ENCODE assay signal across 10 mouse cellular contexts in genomic region chr5:88862163-88862562, GRCm38 (mm10). TPM values are rescaled to one million over a fixed set of nuclear protein-coding genes. Genes with fewer than 3 reads are reported as not detected.
DNase-seq lines count a peak whose midpoint lies in the region; ATAC-seq and TF ChIP-seq lines count a peak whose summit lies in the region.
"Had no signal": no experiment of that assay in that cellular context is flagged by ENCODE, and none has a peak within 500 bp of the region (broad histone marks: within the 10 kb centered on the region; RNA-seq: fewer than 3 reads in every experiment).

No protein-coding gene starts in this region.

- 64% methylated on average over 3 of the region's 3 CpGs for WGBS in intestine, postnatal 0 days
- WGBS in intestine, embryonic 15.5 days: 70% methylated on average over 3 of the region's 3 CpGs
- 56% methylated on average over 3 of the region's 3 CpGs for WGBS in heart, embryonic 12.5 days

- peaks cover 4% of the 10 kb centered on the region; the same call in 1 of the 2 replicates for H3K4me1 ChIP-seq in intestine, postnatal 0 days (replicated peaks; ENCODE audit: control insufficient read depth, insufficient read depth, low read length)
- no peaks in the 10 kb centered on the region for H3K4me1 ChIP-seq in intestine, embryonic 15.5 days (replicated peaks)
- no peaks in the 10 kb centered on the region for H3K4me1 ChIP-seq in E14TG2a.4 (replicated peaks; ENCODE audit: low read depth, low read length)
- H3K4me1 ChIP-seq in heart, embryonic 12.5 days (replicated peaks): no peaks in the 10 kb centered on the region
- H3K4me1 ChIP-seq: embryonic facial prominence, embryonic 13.5 days; liver, embryonic 15.5 days had no signal

- DNase-seq in adrenal gland, postnatal 25 days: peak; percentile 29
- DNase-seq in kidney, postnatal 25 days: peak; percentile 38 to 58
- DNase-seq in thymus, postnatal 4 days: peak; percentile 29
- DNase-seq in urinary bladder, postnatal 36 days (ENCODE audit: low spot score in 2 of 2): no peak

- H3K27me3 ChIP-seq in intestine, postnatal 0 days (replicated peaks; ENCODE audit: control insufficient read depth, insufficient read depth, low read length): no peaks in the 10 kb centered on the region
- no peaks in the 10 kb centered on the region for H3K27me3 ChIP-seq in intestine, embryonic 15.5 days (replicated peaks)
- H3K27me3 ChIP-seq in E14TG2a.4 (ENCODE audit: insufficient read depth, low read length): no peaks in the 10 kb centered on the region
- no peaks in the 10 kb centered on the region for H3K27me3 ChIP-seq in heart, embryonic 12.5 days (replicated peaks)
- H3K27me3 ChIP-seq: embryonic facial prominence, embryonic 13.5 days; liver, embryonic 15.5 days had no signal

- no peaks in the 10 kb centered on the region for H3K9me3 ChIP-seq in intestine, postnatal 0 days (ENCODE audit: control insufficient read depth)
- H3K9me3 ChIP-seq in intestine, embryonic 15.5 days: no peaks in the 10 kb centered on the region
- H3K9me3 ChIP-seq in E14TG2a.4 (ENCODE audit: low read length): no peaks in the 10 kb centered on the region
- H3K9me3 ChIP-seq in heart, embryonic 12.5 days (replicated peaks): no peaks in the 10 kb centered on the region
- H3K9me3 ChIP-seq: embryonic facial prominence, embryonic 13.5 days; liver, embryonic 15.5 days had no signal

- H3K36me3 ChIP-seq in intestine, postnatal 0 days (ENCODE audit: control insufficient read depth, insufficient read depth): no peaks in the 10 kb centered on the region
- H3K36me3 ChIP-seq in intestine, embryonic 15.5 days: no peaks in the 10 kb centered on the region
- H3K36me3 ChIP-seq in E14TG2a.4 (ENCODE audit: insufficient read depth, low read length): no peaks in the 10 kb centered on the region
- no peaks in the 10 kb centered on the region for H3K36me3 ChIP-seq in heart, embryonic 12.5 days
- H3K36me3 ChIP-seq: embryonic facial prominence, embryonic 13.5 days; liver, embryonic 15.5 days had no signal

- ATAC-seq in intestine, postnatal 0 days: no peak
- ATAC-seq in intestine, embryonic 15.5 days: no peak
- ATAC-seq in heart, embryonic 12.5 days (ENCODE audit: insufficient number of reproducible peaks, low FRiP score): no peak

- H3K4me2 ChIP-seq in intestine, postnatal 0 days (replicated peaks; ENCODE audit: low read depth): no peak overlapping the region
- H3K4me2 ChIP-seq in intestine, embryonic 15.5 days (replicated peaks): no peak overlapping the region
- no peak overlapping the region for H3K4me2 ChIP-seq in heart, embryonic 12.5 days
- H3K4me2 ChIP-seq: embryonic facial prominence, embryonic 13.5 days; liver, embryonic 15.5 days had no signal

- no peak overlapping the region for H3K9ac ChIP-seq in intestine, postnatal 0 days (ENCODE audit: low read depth, low read length)
- no peak overlapping the region for H3K9ac ChIP-seq in intestine, embryonic 15.5 days
- no peak overlapping the region for H3K9ac ChIP-seq in heart, embryonic 12.5 days
- H3K9ac ChIP-seq: embryonic facial prominence, embryonic 13.5 days; liver, embryonic 15.5 days had no signal

- no peak overlapping the region for H3K4me3 ChIP-seq in intestine, postnatal 0 days (ENCODE audit: low read depth, low read length)
- no peak overlapping the region for H3K4me3 ChIP-seq in intestine, embryonic 15.5 days (replicated peaks)
- no peak overlapping the region for H3K4me3 ChIP-seq in E14TG2a.4 (replicated peaks; ENCODE audit: low read length)
- no peak overlapping the region for H3K4me3 ChIP-seq in heart, embryonic 12.5 days
- H3K4me3 ChIP-seq: embryonic facial prominence, embryonic 13.5 days; liver, embryonic 15.5 days had no signal

- no peak overlapping the region for H3K27ac ChIP-seq in intestine, postnatal 0 days (ENCODE audit: low read depth, low read length)
- H3K27ac ChIP-seq in intestine, embryonic 15.5 days: no peak overlapping the region
- no peak overlapping the region for H3K27ac ChIP-seq in heart, embryonic 12.5 days (ENCODE audit: poor library complexity, severe bottlenecking)
- H3K27ac ChIP-seq: embryonic facial prominence, embryonic 13.5 days; liver, embryonic 15.5 days had no signal

- TF ChIP-seq CTCF in intestine, postnatal 0 days (IDR thresholded peaks at IDR 0.05; ENCODE audit: low read depth): peak; percentile 74
- TF ChIP-seq CTCF in E14TG2a.4 (conservative IDR thresholded peaks at IDR 0.05; ENCODE audit: low read length): peak; percentile 74

RNA-seq across cellular contexts. Expression of gene Slc4a4, which starts 24.5 kb away (rescaled TPM):
- polyA plus RNA-seq in intestine, postnatal 0 days (2015; fragmentation: Nextera tagmentation; extraction: Ambion mirVana): 4.6 and 5.4 TPM in 2 replicates
- polyA plus RNA-seq in intestine, embryonic 15.5 days (2015; fragmentation: Nextera tagmentation; extraction: Ambion mirVana): 4.6 and 4.7 TPM in 2 replicates
- total RNA-seq in adrenal gland, postnatal 25 days (2021): 30.5 and 46.1 TPM in 2 replicates
- polyA plus RNA-seq in heart, embryonic 12.5 days (2016; fragmentation: Nextera tagmentation; extraction: Ambion mirVana): 5.6 TPM in 2 replicates

Comparison
In these comparisons a context has a peak if more than half of its experiments do, and no peak if none do; other contexts are left out.
1. DNase-seq: peak in adrenal gland, postnatal 25 days (single experiment), kidney, postnatal 25 days (2 of 2) and thymus, postnatal 4 days (single experiment); none in urinary bladder, postnatal 36 days (0 of 2).